In genomic region chr13:6565571-6565970, GRCm38 (mm10) we compare ENCODE assay signal across 28 mouse cellular contexts. TPM values are rescaled to one million over a fixed set of nuclear protein-coding genes. Genes with fewer than 3 reads are reported as not detected.
DNase-seq lines count a peak whose midpoint lies in the region; ATAC-seq and TF ChIP-seq lines count a peak whose summit lies in the region.
"Had no signal": no experiment of that assay in that cellular context is flagged by ENCODE, and none has a peak within 500 bp of the region (broad histone marks: within the 10 kb centered on the region; RNA-seq: fewer than 3 reads in every experiment).

No protein-coding gene starts in this region.

- no peak for TF ChIP-seq POLR2A in cerebellum, adult 2 months (IDR thresholded peaks at IDR 0.05; ENCODE audit: borderline replicate concordance, insufficient read depth, low read length)

- H3K27me3 ChIP-seq in lung, postnatal 0 days (replicated peaks; ENCODE audit: insufficient read depth, low read length): no peaks in the 10 kb centered on the region
- H3K27me3 ChIP-seq in hindbrain, embryonic 16.5 days (replicated peaks; ENCODE audit: control insufficient read depth, insufficient read depth, low read length): no peaks in the 10 kb centered on the region
- H3K27me3 ChIP-seq in cerebellum, adult 2 months (ENCODE audit: control insufficient read depth, insufficient read depth, low read length): no peaks in the 10 kb centered on the region
- no peaks in the 10 kb centered on the region for H3K27me3 ChIP-seq in neural tube, embryonic 15.5 days (replicated peaks)
- H3K27me3 ChIP-seq: CH12.LX; embryonic facial prominence, embryonic 13.5 days; embryonic facial prominence, embryonic 15.5 days; forebrain, embryonic 12.5 days; Patski had no signal

- TF ChIP-seq EP300 in lung, postnatal 0 days (IDR thresholded peaks at IDR 0.05): no peak

- no peaks in the 10 kb centered on the region for H3K4me1 ChIP-seq in lung, postnatal 0 days (ENCODE audit: insufficient read depth, low read depth, low read length)
- no peaks in the 10 kb centered on the region for H3K4me1 ChIP-seq in hindbrain, embryonic 16.5 days (ENCODE audit: control insufficient read depth, insufficient read depth, low read depth, low read length)
- no peaks in the 10 kb centered on the region for H3K4me1 ChIP-seq in cerebellum, adult 2 months (ENCODE audit: control insufficient read depth, insufficient read depth, low read length)
- no peaks in the 10 kb centered on the region for H3K4me1 ChIP-seq in neural tube, embryonic 15.5 days
- H3K4me1 ChIP-seq: embryonic facial prominence, embryonic 13.5 days; embryonic facial prominence, embryonic 15.5 days; forebrain, embryonic 10.5 days; forebrain, embryonic 12.5 days had no signal

- no peak overlapping the region for H3K9ac ChIP-seq in lung, postnatal 0 days (replicated peaks; ENCODE audit: low read depth)
- no peak overlapping the region for H3K9ac ChIP-seq in hindbrain, embryonic 16.5 days (ENCODE audit: low read depth, low read length)
- H3K9ac ChIP-seq in neural tube, embryonic 15.5 days (replicated peaks): no peak overlapping the region
- H3K9ac ChIP-seq: embryonic facial prominence, embryonic 13.5 days; embryonic facial prominence, embryonic 15.5 days; forebrain, embryonic 12.5 days had no signal

- no peak for ATAC-seq in lung, postnatal 0 days
- no peak for ATAC-seq in hindbrain, embryonic 16.5 days
- ATAC-seq in neural tube, embryonic 15.5 days (ENCODE audit: low FRiP score): no peak
- ATAC-seq: activated CD4-positive, CD25-positive, alpha-beta regulatory T cell, adult 4 months; CD4-positive, CD25-positive, alpha-beta regulatory T cell, adult 4 months; forebrain, embryonic 14.5 days; Patski had no signal

- no peak overlapping the region for H3K27ac ChIP-seq in lung, postnatal 0 days (ENCODE audit: low read length)
- no peak overlapping the region for H3K27ac ChIP-seq in hindbrain, embryonic 16.5 days (ENCODE audit: low read depth, low read length)
- H3K27ac ChIP-seq in cerebellum, adult 2 months (ENCODE audit: insufficient read depth, low read length): no peak overlapping the region
- no peak overlapping the region for H3K27ac ChIP-seq in neural tube, embryonic 15.5 days (replicated peaks)
- H3K27ac ChIP-seq: embryonic facial prominence, embryonic 13.5 days; embryonic facial prominence, embryonic 15.5 days; forebrain, embryonic 10.5 days; forebrain, embryonic 12.5 days had no signal

- H3K4me3 ChIP-seq in lung, postnatal 0 days (ENCODE audit: low read depth, low read length): no peak overlapping the region
- H3K4me3 ChIP-seq in hindbrain, embryonic 16.5 days (ENCODE audit: low read length): no peak overlapping the region
- no peak overlapping the region for H3K4me3 ChIP-seq in cerebellum, adult 2 months (replicated peaks; ENCODE audit: insufficient read depth, low read depth, low read length)
- no peak overlapping the region for H3K4me3 ChIP-seq in neural tube, embryonic 15.5 days (replicated peaks)
- H3K4me3 ChIP-seq: embryonic facial prominence, embryonic 13.5 days; embryonic facial prominence, embryonic 15.5 days; erythroblast, embryonic 14.5 days; forebrain, embryonic 10.5 days; forebrain, embryonic 12.5 days had no signal

- peaks cover 22% of the 10 kb centered on the region; the same call in 1 of the 2 replicates for H3K36me3 ChIP-seq in lung, postnatal 0 days (ENCODE audit: insufficient read depth, low read length)
- peaks cover 50% of the 10 kb centered on the region for H3K36me3 ChIP-seq in hindbrain, embryonic 16.5 days (ENCODE audit: control insufficient read depth, insufficient read depth, low read length)
- peaks cover 91% of the 10 kb centered on the region for H3K36me3 ChIP-seq in neural tube, embryonic 15.5 days

- 56% methylated on average over 5 of the region's 5 CpGs for WGBS in lung, postnatal 0 days
- 88% methylated on average over 5 of the region's 5 CpGs for WGBS in hindbrain, embryonic 16.5 days
- WGBS in cerebellum, adult 2 months: 92% methylated on average over 5 of the region's 5 CpGs
- WGBS in neural tube, embryonic 15.5 days: 95% methylated on average over 5 of the region's 5 CpGs

- peak; percentile 45 to 59 for DNase-seq in lung, adult 18-20 months
- no peak for DNase-seq in lung, postnatal 0 days (ENCODE audit: low spot score)
- DNase-seq in lung, postnatal 14 days: peak; percentile 6
- DNase-seq in lung, postnatal 36 days: peak; percentile 51
- no peak for DNase-seq in cerebellum, adult 2 months
- DNase-seq: adrenal gland, adult 8-10 months; adrenal gland, postnatal 14 days; adrenal gland, postnatal 36 days; B cell, adult 2 months; cerebellum, adult 11-12 months; cerebellum, adult 8-10 months; cerebellum, adult 9-11 months; cerebellum, postnatal 14 days; cerebellum, postnatal 36 days; embryo, embryonic 11 days had no signal

- H3K9me3 ChIP-seq in lung, postnatal 0 days (ENCODE audit: low read length): no peaks in the 10 kb centered on the region
- no peaks in the 10 kb centered on the region for H3K9me3 ChIP-seq in hindbrain, embryonic 16.5 days (ENCODE audit: control insufficient read depth, low read length)
- no peaks in the 10 kb centered on the region for H3K9me3 ChIP-seq in neural tube, embryonic 15.5 days (replicated peaks)
- H3K9me3 ChIP-seq: embryonic facial prominence, embryonic 13.5 days; embryonic facial prominence, embryonic 15.5 days; forebrain, embryonic 10.5 days; forebrain, embryonic 12.5 days; G1E had no signal

- TF ChIP-seq CTCF in lung, postnatal 0 days (IDR thresholded peaks at IDR 0.05): no peak
- no peak for TF ChIP-seq CTCF in cerebellum, adult 2 months (IDR thresholded peaks at IDR 0.05; ENCODE audit: borderline replicate concordance, insufficient read depth, low read depth, low read length)

- H3K4me2 ChIP-seq in lung, postnatal 0 days (replicated peaks; ENCODE audit: low read depth, low read length): no peak overlapping the region
- no peak overlapping the region for H3K4me2 ChIP-seq in hindbrain, embryonic 16.5 days (ENCODE audit: low read length)
- no peak overlapping the region for H3K4me2 ChIP-seq in neural tube, embryonic 15.5 days
- H3K4me2 ChIP-seq: embryonic facial prominence, embryonic 13.5 days; embryonic facial prominence, embryonic 15.5 days; forebrain, embryonic 12.5 days had no signal

RNA-seq across cellular contexts. Expression of gene Pitrm1, which starts 17.6 kb away (rescaled TPM):
- 22.2 TPM in 2 replicates for polyA plus RNA-seq in lung, postnatal 0 days (2015; fragmentation: Nextera tagmentation; extraction: Ambion mirVana)
- 44.0 and 48.2 TPM in 2 replicates for polyA plus RNA-seq in hindbrain, embryonic 16.5 days (2015; fragmentation: Nextera tagmentation; extraction: Ambion mirVana)
- 48.2 and 49.0 TPM in 2 replicates for polyA plus RNA-seq in cerebellum, adult 2 months (2012; rRNA removed)
- 41.7 and 52.6 TPM in 2 replicates for polyA plus RNA-seq in neural tube, embryonic 15.5 days (2015; fragmentation: Nextera tagmentation; extraction: Ambion mirVana)

Comparison
In these comparisons a context has a peak if more than half of its experiments do, and no peak if none do; other contexts are left out.
1. DNase-seq: peak in lung, adult 18-20 months (2 of 2), lung, postnatal 14 days (single experiment) and lung, postnatal 36 days (single experiment); none in lung, postnatal 0 days (single experiment) and cerebellum, adult 2 months (0 of 2).